Mouse (Mus musculus) heart, postnatal 4 days (tissue): ENCODE results near the gene Ace. TPM values are rescaled to one million over a fixed set of nuclear protein-coding genes. Genes with fewer than 3 reads are reported as not detected.
A peak's percentile ranks its signal among the peaks of the same experiment; 100 is the strongest.

Experiments used
- DNase-seq: peaks from one replicate; pipeline ENCODE4 v3.0.0; 2021
- total RNA-seq, 2 experiments: library from RNA; stranded (reverse); gene quantifications; 2 replicates each; pipeline ENCODE4 v1.2.3; 2021

Ace gene
- total RNA-seq, 2 experiments from 2014 or later: 15.5 to 17.7 TPM

DNA sequence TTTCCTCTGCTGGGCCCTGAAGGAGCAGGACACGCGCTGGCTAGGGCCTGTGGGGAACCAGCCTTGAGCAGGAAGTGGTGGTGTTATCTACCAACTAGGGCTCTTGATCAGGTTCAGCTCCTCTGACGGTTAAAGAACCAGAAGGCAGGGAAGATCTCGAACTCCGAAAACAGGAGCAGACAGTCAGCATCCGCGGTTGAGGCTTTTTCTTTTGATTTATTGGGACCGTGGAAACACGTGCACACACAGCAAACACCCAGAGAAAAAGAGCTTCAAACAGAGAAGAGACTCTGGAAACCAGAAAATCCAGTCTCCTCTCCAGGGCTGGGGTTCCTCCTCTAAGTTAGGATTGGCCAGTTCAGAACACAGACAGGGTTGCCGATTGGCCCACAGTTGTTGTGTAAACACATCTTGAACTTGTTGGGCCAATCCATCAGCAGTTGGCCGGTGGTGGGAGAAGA, 21.0 kb upstream of the Ace start:
- DNase-seq: no peak

DNA sequence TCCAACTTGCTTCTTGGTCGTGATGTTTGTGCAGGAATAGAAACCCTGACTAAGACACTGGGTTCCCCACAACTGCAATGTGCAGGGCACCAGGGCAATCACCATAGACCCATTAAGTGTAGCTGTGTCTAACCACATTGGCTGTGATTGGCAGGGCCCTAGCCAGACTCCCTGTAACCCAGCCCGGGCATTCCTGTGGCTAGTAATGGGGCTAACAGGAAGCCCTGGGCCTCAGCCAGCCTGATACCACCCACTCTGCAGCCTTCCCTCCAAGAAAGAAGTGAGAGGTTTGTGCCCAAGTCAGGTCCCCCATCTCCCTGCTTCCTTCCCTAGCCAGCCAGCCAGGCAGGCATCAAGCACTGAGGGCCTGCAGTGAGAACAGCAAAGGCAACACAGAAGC, 19.5 kb upstream of the Ace start:
- no peak for DNase-seq

DNA sequence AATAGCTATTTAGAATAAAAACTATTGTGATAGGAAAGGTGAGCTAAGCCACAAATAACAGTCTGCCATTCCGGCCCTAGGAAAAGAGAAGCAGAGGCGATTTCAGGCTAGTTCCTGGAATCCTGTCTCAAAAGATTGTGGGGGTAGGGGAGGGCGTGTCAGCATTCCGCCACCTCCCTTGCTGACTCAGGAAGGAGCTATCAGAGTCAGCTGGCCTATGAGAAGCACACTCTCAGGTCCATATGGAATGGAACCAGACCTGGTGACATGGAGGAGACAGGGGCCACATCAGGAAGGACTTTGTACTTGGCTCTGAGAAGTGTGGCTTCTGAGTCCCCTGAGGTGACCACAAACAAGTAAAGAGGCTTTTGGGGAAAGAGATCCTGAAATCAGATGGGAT, 17.2 kb upstream of the Ace start:
- DNase-seq: no peak

DNA sequence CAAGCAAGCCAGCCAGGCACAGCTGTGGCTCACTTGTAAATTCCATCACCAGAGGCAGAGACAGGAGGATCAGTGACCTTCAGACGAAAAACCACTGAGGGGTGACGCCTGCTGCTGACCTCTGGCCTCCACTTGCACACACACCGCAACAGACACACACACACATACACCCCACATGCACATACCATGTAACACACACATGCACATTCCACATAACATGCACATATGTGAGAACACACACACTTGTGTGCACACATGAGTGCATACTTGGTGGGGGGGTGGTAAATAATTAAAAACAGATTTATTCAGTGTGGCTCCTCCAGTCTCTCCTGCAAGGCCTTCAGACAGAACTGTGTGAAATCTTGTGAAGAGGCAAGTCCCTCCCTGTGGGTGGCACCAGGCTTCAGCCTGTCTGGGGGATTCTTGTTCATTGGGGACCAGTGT, 16.1 kb upstream of the Ace start:
- DNase-seq: no peak

DNA sequence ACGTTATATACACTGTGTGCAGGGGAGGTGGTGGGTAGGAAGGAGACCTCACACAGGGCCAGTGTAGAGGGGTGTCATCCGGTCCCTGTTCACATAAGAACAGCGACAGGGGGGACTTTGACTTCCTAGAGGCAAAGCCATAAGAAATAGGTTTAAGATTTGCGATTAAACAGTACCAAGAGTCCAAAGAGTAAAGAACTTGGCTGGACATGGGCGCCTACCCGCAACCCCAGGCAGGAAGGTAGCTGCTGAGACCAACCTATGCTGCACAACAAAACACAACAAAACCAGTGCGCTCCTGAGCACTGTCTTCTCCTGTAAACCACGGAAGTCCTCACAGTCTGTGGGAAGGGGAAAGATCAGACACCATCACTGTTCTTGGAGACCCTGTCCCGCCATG, 15.6 kb upstream of the Ace start:
- DNase-seq: no peak

DNA sequence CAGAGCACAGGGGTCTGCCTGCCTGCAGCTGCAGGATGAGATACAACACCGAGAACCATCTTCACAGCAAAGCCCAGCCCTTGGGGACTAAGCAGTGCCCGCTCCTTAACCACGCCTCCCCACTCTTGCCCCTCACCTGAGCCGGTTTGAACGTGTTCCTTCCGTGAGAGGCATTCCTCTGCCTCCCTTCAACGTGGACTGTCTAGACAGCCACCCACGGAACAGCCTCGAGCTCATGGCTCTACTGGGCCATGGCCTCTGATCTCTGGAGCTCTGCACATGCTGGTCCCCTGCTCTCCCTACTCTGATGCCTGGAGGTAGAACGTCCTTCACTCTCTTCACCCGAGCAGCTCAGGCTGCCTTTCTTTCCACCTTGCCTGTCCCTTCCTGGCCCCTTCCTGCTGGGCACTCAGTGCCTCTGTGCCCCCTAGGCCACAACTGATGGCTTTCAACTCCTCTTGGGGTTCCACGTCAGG, 14.8 kb upstream of the Ace start, which contains the start of gene Cyb561:
Gene Cyb561, minus strand, starts transcription at position 426 of the 476 bp plus-strand sequence.
- DNase-seq: no peak

DNA sequence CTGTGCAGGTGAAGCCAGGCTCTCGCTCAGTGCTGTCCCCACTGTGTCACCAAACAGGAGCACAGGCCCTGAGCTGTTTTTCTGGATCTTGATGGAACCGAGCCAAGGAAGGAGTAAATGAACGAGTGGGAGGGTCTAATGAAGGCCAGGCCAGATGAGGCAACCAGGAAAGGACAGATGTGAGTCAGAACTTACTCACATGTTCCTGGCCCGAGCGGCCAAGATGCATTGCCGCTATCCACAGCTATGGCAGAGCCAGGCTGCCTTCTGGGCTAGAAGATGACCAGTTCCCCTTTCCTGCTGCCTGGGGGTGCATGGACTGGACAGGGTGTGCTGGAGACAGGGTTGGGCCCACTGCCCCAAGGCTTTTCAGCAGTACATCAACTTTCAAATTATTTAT, 14.3 kb upstream of the Ace start:
- DNase-seq: peak; percentile 54

DNA sequence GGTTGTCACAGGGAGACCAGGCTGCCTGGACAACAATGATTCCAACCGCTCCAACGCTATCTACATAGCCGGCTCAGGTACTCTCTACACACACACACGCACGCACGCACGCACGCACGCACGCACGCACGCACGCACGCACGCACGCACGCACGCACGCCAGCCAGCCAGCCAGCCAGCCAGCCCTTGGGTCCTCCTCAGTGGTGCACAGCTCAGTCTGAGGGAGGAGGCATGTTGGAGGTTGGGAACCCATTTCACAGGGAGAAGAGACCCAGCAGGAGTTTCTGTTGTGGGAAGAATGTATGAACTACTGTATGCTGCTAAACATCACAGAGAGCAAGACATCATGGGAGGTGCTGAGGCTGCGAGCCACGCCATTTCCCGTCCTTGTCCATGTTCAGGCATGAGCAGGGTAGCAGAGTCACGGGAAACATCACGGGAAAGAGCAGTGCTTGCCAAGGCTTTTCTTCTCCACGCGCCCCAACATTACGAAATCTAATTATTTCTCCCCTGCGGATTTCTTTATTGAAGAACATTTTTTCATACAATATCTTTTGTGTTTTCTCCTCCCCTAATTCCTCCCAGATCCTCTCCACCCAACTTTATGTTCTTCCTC, 11.8 kb upstream of the Ace start:
- no peak for DNase-seq

DNA sequence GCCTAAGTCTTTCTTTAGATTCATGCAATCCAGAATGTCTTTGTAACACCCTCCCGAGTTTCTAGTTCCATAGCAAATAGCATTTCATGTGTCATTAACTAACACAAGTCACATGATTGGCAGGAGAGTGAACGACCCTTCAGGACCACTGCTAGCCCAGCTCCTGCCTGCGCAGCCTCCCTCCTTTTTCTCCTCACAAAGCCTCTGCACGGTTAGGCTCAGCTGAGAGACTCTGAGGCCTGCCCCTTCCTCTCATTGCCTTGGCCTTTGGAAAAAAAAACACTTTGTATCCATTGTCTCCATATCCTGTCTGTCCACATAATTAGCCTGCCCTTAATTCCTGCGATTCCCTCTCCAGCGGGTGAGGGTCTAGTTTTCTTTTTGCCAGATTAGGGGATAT, 10.2 kb upstream of the Ace start:
- DNase-seq: no peak

DNA sequence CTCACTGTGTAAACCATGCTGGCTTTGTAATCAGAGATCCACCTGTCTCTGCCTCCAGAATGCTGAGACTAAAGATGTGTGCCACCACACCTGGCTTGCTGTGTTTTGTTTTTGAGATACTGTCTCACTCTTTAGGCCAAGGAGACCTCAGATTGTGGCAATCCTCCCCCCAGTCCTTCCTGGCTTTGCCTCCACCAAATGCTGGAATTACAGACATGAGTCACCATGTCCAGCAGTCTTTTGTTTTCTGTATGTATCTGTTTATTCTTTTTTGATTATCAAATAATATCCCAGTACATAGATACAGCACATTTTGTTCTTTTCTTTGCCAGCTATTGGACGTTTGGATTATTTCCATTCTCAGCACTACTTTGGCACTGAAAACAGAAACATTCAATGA, 9.2 kb upstream of the Ace start:
- DNase-seq: no peak

DNA sequence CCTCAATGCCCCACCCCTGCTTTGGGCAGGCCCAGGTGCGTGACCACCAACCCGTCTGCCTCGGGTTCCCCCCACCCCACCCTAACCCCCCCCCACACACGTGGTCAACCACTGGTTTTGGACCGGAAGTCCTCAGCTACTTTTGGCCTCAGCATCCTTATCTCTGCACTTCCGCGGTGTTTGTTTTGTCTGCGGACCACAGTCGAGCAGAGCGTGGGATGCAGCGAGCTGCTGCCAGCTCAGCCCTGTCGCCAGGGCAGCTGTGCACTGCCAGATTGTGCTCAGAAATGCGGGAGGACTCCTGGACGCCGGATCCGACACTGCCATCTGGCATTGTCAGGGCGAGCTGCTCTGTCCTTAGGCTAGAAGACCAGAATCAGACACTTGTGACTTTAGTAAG, 8.4 kb upstream of the Ace start:
- DNase-seq: peak; percentile 61

DNA sequence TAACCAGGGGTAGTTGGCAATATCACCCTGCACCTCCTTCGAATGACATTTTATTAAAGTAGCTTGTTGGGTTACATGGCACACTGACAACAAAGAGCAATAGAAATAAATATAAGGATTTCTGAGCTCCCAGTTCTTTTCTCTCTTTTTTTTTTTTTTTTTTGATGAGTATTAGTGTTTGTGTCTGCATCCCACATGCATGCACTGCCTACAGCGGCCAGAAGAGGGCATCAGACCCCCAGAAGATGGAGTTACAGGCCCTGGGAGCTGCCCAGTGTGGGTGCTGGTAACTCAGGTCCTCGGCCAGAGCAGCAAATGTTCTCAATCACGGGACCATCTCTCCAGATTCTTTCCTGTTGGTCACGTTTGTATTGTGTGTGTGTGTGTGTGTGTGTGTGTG, 3.1 kb upstream of the Ace start:
- no peak for DNase-seq

DNA sequence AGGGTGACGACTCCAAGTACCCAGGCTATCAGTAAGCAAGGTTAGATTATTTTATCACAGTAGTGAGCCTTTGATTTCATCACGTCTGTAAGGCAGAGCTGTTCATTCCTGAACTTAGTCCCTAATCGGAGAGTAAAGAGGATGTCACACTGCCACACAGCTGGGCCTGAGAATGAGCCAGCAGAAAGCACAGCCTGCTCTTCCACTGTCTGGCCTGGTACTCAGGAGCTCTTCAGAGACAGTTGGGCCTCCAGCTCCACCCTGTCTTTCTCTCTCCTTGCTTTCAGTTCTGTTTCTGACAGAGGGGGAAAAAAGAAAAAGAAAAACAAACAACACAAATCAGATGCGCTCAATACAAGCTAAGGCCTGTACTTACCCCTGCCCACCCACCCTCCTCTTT, 1.5 kb upstream of the Ace start:
- no peak for DNase-seq

DNA sequence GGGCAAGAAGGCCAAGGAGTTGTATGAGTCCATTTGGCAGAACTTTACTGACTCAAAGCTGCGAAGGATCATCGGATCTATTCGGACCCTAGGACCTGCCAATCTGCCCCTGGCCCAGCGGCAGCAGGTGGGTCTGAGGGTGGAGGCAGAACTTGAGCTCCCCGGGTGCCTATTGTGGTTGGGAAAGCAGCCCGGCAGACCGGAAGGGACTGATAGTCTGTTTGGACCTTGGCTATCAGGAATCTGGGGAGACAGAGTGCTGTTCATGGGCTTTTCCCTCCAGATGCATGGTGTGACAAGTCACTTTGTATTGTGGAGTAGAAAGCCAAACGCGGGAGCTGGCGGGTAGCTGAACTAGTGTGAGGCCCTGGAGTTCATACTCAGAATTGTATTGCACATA, 1.2 kb downstream of the Ace start:
- no peak for DNase-seq

DNA sequence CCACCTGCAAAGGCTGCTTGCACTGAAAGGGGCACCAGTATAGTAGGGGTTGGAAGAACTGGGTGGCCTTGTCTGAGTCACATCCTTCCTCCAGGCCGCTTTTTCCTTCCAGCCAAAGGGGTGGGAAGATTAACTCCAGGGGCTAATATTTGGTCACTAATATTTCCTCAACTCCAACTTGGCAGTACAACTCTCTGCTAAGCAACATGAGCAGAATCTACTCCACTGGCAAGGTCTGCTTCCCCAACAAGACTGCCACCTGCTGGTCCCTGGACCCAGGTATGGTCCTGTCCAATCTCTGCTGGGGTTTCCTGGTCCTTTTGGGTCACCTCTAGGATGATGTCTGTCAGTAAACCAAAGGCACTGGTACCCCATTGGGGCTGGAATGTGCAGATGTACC, 1.8 kb downstream of the Ace start:
- peak; percentile 74 for DNase-seq

DNA sequence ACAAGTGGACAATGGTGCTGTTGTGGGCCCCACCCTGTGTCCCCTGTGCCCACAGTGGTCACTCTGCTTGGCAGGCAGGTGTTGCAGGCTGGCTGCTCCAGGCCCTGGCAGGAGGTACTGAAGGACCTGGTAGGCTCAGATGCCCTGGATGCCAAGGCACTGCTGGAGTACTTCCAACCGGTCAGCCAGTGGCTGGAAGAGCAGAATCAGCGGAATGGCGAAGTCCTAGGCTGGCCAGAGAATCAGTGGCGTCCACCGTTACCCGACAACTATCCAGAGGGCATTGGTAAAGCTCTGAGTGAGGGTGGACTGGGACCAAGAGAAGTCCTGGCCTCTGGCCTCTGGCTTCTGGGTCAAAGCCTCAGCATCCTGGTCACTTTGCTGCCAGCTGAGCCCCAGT, 6.8 kb downstream of the Ace start:
- no peak for DNase-seq

DNA sequence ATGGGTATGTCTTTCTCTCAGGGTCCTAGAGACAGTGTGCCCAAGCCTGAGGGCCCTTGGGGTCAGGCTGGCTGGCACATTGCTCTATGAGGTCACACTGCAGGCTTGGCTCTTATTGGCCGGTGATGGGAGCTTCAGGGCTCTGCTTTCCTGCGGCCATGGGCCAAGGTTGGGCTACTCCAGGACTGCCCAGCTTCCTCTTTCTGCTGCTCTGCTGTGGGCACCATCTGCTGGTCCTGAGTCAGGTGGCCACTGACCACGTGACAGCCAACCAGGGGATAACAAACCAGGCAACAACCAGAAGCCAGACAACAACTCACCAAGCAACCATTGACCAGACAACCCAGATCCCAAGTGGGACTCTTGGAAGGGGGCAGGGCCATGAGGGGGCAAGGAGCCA, 7.3 kb downstream of the Ace start:
- DNase-seq: no peak

DNA sequence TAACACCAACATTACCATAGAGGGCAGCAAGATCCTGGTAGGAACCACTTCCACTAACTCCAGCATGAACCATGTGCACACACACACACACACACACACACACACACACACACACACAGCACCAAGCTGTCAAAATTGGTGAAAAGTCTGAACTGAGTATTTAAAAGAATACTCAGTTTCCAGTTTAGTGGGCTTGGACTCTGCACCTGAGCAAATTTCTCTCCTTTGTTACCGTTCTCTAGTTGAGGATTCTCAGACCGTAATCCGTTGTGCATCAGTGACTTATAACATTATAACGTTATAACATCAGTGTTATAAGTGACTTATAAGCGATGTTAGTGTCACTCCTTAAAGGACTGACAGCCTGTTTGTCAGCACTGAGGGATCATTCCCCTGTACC, 7.9 kb downstream of the Ace start:
- no peak for DNase-seq

DNA sequence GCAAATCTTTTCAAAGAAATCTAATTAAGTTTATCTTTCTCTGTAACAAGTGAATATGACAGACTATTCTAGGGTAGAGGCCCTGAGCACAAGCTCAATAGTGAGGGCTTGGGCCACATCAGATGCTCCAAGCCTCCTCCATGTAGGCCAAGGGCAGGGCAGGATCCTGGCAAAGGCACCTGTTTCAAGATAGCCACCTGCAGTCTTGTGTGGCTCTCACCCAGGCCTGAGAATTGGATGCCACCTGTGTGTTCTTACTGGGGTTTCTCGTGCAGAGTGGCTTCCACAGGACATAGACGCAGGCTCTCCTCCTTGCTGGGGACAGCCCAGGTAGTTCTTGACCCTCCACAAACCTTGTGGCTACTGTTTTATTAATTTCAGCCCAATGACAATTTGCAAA, 10.5 kb downstream of the Ace start:
- no peak for DNase-seq

DNA sequence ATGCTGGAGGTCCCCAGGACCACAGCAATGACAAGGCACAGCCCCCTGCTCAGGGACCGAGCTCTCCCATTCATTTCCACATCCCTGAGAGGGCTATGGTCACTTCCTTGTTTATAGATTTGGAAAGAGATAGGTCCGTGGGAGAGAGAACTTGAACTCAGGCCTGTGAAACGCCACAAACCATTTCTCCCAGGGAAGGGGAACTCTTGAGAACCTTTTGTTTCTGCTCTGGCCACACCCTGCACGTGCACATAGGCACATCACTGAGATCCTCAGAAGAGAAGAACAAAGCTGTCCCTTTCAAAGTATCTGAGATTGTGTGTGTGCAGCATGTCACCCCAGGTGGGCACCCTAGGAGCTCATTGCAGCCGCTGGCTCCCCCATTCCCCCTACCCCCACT, 10.9 kb downstream of the Ace start:
- no peak for DNase-seq

DNA sequence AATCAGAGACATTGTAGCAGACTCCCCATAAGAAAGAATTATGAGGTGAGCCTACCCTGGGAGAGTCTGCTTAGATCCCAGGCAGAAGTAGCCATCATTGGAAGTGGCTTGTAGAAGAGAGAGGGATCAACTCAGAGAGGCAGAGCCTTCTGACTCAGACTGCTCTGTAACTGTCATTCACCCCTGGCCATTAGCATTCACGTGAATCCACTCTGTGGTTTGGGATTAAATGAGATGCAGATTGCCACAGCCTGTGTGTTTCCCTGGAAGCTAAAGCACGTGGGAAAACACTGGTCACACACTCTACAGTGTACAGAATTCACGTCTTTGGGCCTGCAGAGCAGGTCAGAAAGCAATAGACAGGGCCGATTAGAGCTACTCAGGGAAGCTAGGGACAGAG, 16.7 kb downstream of the Ace start:
- no peak for DNase-seq

DNA sequence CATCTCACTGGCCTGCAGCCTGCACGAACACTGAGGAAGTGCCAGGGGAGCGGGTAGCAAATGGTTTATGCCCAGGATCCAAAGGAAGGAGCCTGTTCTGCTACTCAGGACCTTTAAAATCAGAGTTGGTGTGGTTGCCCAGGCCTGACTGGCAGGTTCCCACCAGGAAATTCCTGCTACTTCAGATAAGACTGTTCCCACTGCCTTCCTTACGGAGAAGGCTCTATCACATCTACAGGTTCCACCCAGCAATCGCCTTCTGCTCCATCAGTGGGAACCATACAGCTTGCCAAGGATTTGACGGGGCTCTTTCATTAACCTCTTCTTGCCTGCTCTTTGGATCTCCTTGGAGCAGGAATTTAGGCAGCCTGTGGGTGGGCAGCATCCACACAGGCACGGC, 19.7 kb downstream of the Ace start:
- peak; percentile 22 for DNase-seq

DNA sequence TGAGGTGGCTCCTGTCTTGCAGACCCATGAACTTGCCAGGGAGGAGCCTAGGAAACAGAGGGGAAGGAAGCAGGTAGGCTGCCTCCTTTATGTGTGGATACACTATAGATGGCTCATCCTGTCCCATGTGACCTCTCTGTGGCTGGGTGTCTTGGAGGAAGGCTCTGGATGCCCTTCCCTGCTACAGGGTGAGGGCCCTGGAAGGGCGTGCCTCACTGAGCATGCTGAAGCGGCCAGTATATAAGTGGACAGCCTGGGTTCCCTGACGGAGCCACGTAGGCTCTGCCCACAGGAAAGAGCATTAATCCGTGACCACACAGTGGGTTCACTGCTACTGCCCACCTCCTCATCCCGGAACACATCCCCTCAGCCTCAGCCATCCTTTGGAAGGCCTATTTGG, 21.7 kb downstream of the Ace start:
- DNase-seq: no peak

DNA sequence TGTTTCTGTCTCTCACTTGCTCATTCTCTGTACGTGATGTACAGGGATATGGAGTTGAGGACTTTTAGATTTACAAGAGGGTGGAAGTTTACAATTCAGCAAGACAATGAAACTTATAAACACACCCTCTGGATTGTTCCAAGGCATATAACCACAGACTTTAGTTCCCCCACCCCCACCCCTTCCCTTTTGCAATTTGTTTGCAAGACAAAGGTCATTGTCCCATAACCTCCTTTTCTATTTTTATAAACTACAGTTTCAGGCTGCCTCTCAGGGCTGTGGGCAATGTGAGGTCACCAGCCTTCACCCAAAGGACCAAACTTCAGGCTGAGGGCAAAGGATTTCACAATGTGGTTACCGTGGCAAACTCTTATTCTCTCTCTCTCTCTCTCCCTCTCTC, 22.5 kb downstream of the Ace start:
- no peak for DNase-seq

DNA sequence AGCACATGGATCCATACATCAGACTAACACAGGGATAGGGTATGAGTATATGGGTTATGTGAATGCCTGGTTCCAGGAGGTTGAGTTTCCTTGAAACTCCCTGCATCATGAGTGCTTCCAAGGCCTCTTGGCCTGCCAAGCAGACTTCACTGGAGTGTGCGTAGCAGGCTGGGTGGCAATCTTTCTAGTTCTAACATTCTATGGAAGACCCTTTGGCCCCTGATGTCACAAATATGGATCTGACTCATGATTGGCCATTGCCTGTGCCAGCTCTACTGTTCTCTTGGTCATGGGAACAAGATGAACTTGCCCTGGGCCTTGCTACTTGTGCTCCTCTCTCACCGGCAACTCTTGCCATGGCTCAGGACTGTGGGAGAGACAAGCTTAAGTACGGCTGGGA, 26.6 kb downstream of the Ace start, which contains the start of gene Ace3:
Gene Ace3, plus strand, starts transcription at position 301 of the 400 bp plus-strand sequence.
- DNase-seq: no peak
